Mouse (Mus musculus) stomach, embryonic 15.5 days (tissue): ENCODE measurements around the gene Asic4. TPM values are rescaled to one million over a fixed set of nuclear protein-coding genes. Genes with fewer than 3 reads are reported as not detected.

ENCODE experiments used
- ATAC-seq: fragments of 200-750 bp; cut with Nextera tagmentation; 2 replicates; pipeline ENCODE4 v1.8.0; 2017; ENCODE audit warnings: low read depth, moderate number of reproducible peaks, moderate TSS enrichment; ENCODE audit not compliant: insufficient read depth, low FRiP score
- H3K27ac ChIP-seq: fragments of 300-500 bp; sonication (generic); 2 replicates; pipeline ENCODE4 v1.5.1; 2015; ENCODE audit warnings: mild to moderate bottlenecking, inconsistent platforms
- H3K27me3 ChIP-seq: fragments of 300-500 bp; sonication (generic); replicated peaks from 2 replicates; pipeline ENCODE4 v1.6.1; 2015; ENCODE audit warnings: inconsistent platforms
- H3K36me3 ChIP-seq: fragments of 300-500 bp; sonication (generic); 2 replicates; pipeline ENCODE4 v1.6.1; 2015; ENCODE audit warnings: inconsistent platforms
- H3K4me1 ChIP-seq: fragments of 300-500 bp; sonication (generic); 2 replicates; pipeline ENCODE4 v1.6.1; 2015; ENCODE audit warnings: inconsistent platforms
- H3K4me2 ChIP-seq: fragments of 300-500 bp; sonication (generic); 2 replicates; pipeline ENCODE4 v1.6.1; 2015; ENCODE audit warnings: mild to moderate bottlenecking, inconsistent platforms
- H3K4me3 ChIP-seq: fragments of 300-500 bp; sonication (generic); replicated peaks from 2 replicates; pipeline ENCODE4 v1.5.1; 2015; ENCODE audit warnings: inconsistent platforms
- H3K9ac ChIP-seq: fragments of 300-500 bp; sonication (generic); 2 replicates; pipeline ENCODE4 v1.6.1; 2015; ENCODE audit warnings: inconsistent platforms
- H3K9me3 ChIP-seq: fragments of 300-500 bp; sonication (generic); 2 replicates; pipeline ENCODE4 v1.6.1; 2016; ENCODE audit warnings: inconsistent platforms
- WGBS: fragments of 180-500 bp; shearing (Covaris S2); methylation state at CpG from one replicate; pipeline ENCODE4 v1.1.7; 2015; 5-methylcytosine and 5-hydroxymethylcytosine counted together
- polyA plus RNA-seq: library from polyadenylated mRNA; unstranded; fragments of >200 nt; fragmentation: Nextera tagmentation; extraction: Ambion mirVana; gene quantifications from 2 replicates; pipeline ENCODE4 v1.2.1, GENCODE M21; 2015

Asic4 gene
- polyA plus RNA-seq, 1 experiment from 2014 or later = 2.1 TPM

GRCm38 (mm10) chr1:75477264-75477965 lies 27.2 kb downstream of the Asic4 start:
- no peak overlapping the region for H3K9ac ChIP-seq
- no peaks in the 10 kb centered on the region for H3K9me3 ChIP-seq
- peaks cover 24% of the 10 kb centered on the region for H3K4me1 ChIP-seq
- H3K4me3 ChIP-seq = peak overlapping the region; percentile 80
- no peak for ATAC-seq
- no peak overlapping the region for H3K27ac ChIP-seq
- peaks cover 19% of the 10 kb centered on the region for H3K27me3 ChIP-seq
- peaks cover 16% of the 10 kb centered on the region for H3K36me3 ChIP-seq
- H3K4me2 ChIP-seq = peak overlapping the region; percentile 80
- WGBS = 14% methylated on average over 35 of the region's 35 CpGs

GRCm38 (mm10) chr1:75477966-75478290 lies 27.7 kb downstream of the Asic4 start:
- Histone ChIP-seq H3K36me3 (peaks cover 16% of the 10 kb centered on the region), H3K9me3 (no peaks in the 10 kb centered on the region), H3K4me2 (peak overlapping the region; percentile 80), H3K27me3 (peaks cover 24% of the 10 kb centered on the region), H3K9ac (no peak overlapping the region), H3K4me3 (peak overlapping the region; percentile 80), H3K27ac (no peak overlapping the region), H3K4me1 (peaks cover 24% of the 10 kb centered on the region)
- 45% methylated on average over 3 of the region's 3 CpGs for WGBS
- ATAC-seq = no peak

GRCm38 (mm10) chr1:75478497-75478896 lies 28.3 kb downstream of the Asic4 start:
- peak overlapping the region; percentile 53 for H3K9ac ChIP-seq
- peak overlapping the region; percentile 80 for H3K4me3 ChIP-seq
- ATAC-seq = peak; percentile 0; the same call in 1 of the 2 replicates
- no peaks in the 10 kb centered on the region for H3K9me3 ChIP-seq
- H3K4me1 ChIP-seq = peaks cover 24% of the 10 kb centered on the region
- peaks cover 30% of the 10 kb centered on the region for H3K27me3 ChIP-seq
- peak overlapping the region; percentile 76 for H3K27ac ChIP-seq
- under 1% methylated on average over 20 of the region's 25 CpGs for WGBS
- H3K4me2 ChIP-seq = peak overlapping the region; percentile 80
- H3K36me3 ChIP-seq = peaks cover 16% of the 10 kb centered on the region

GRCm38 (mm10) chr1:75478916-75479634 lies 28.8 kb downstream of the Asic4 start, which contains the start of the genes Chpf and Tmem198:
TSS of gene Chpf (minus strand) at chr1:75479307.
TSS of gene Tmem198 (plus strand) at chr1:75479532.
- peak within 1 kb of the TSS; percentile 80 for H3K4me2 ChIP-seq
- peaks cover 32% of the 10 kb centered on the region for H3K27me3 ChIP-seq
- H3K4me1 ChIP-seq = peaks cover 24% of the 10 kb centered on the region
- no peaks in the 10 kb centered on the region for H3K9me3 ChIP-seq
- peak; percentile 89 for ATAC-seq
- H3K27ac ChIP-seq = peak within 1 kb of the TSS; percentile 76
- H3K9ac ChIP-seq = peak within 1 kb of the TSS; percentile 53
- peaks cover 16% of the 10 kb centered on the region for H3K36me3 ChIP-seq
- peak within 1 kb of the TSS; percentile 80 for H3K4me3 ChIP-seq
- under 1% methylated on average over 67 of the region's 76 CpGs for WGBS

GRCm38 (mm10) chr1:75479635-75479989 lies 29.4 kb downstream of the Asic4 start:
- WGBS = 2% methylated on average over 21 of the region's 24 CpGs
- Histone ChIP-seq H3K4me2 (peak overlapping the region; percentile 80), H3K4me3 (peak overlapping the region; percentile 80), H3K9me3 (no peaks in the 10 kb centered on the region), H3K36me3 (peaks cover 16% of the 10 kb centered on the region), H3K4me1 (peaks cover 24% of the 10 kb centered on the region), H3K9ac (no peak overlapping the region), H3K27me3 (peaks cover 37% of the 10 kb centered on the region), H3K27ac (no peak overlapping the region)
- no peak; the same call in 1 of the 2 replicates for ATAC-seq

- peaks cover 16% of the 10 kb centered on the region for H3K36me3 ChIP-seq
- ATAC-seq = no peak
- H3K9me3 ChIP-seq = no peaks in the 10 kb centered on the region
- no peak overlapping the region for H3K9ac ChIP-seq
- peak overlapping the region; percentile 80 for H3K4me3 ChIP-seq
- H3K4me1 ChIP-seq = peaks cover 24% of the 10 kb centered on the region
- peaks cover 41% of the 10 kb centered on the region for H3K27me3 ChIP-seq
- no peak overlapping the region for H3K27ac ChIP-seq
- 25% methylated on average over 13 of the region's 13 CpGs for WGBS
- peak overlapping the region; percentile 80 for H3K4me2 ChIP-seq
Measured at GRCm38 (mm10) chr1:75480036-75480435, 29.8 kb downstream of the Asic4 start.

GRCm38 (mm10) chr1:75480735-75481134 lies 30.5 kb downstream of the Asic4 start:
- H3K9ac ChIP-seq = no peak overlapping the region
- ATAC-seq = no peak
- peaks cover 24% of the 10 kb centered on the region for H3K4me1 ChIP-seq
- 81% methylated on average over 7 of the region's 7 CpGs for WGBS
- peaks cover 10% of the 10 kb centered on the region for H3K36me3 ChIP-seq
- H3K9me3 ChIP-seq = no peaks in the 10 kb centered on the region
- no peak overlapping the region for H3K4me2 ChIP-seq
- H3K27me3 ChIP-seq = peaks cover 46% of the 10 kb centered on the region
- no peak overlapping the region for H3K27ac ChIP-seq
- H3K4me3 ChIP-seq = no peak overlapping the region

GRCm38 (mm10) chr1:75486561-75486960 lies 36.3 kb downstream of the Asic4 start:
- 16% methylated on average over 24 of the region's 24 CpGs for WGBS
- Histone ChIP-seq H3K4me2 (peak overlapping the region; percentile 95; the same call in 1 of the 2 replicates), H3K27ac (no peak overlapping the region), H3K36me3 (peaks cover 19% of the 10 kb centered on the region), H3K9ac (no peak overlapping the region), H3K9me3 (no peaks in the 10 kb centered on the region), H3K4me3 (peak overlapping the region; percentile 49; the same call in 1 of the 2 replicates), H3K27me3 (peaks cover 49% of the 10 kb centered on the region), H3K4me1 (peaks cover 12% of the 10 kb centered on the region)
- ATAC-seq = no peak

- Histone ChIP-seq H3K4me2 (peak overlapping the region; percentile 95), H3K9me3 (no peaks in the 10 kb centered on the region), H3K4me3 (peak overlapping the region; percentile 49), H3K36me3 (peaks cover 24% of the 10 kb centered on the region), H3K4me1 (peaks cover 12% of the 10 kb centered on the region), H3K27ac (no peak overlapping the region), H3K27me3 (peaks cover 46% of the 10 kb centered on the region), H3K9ac (no peak overlapping the region)
- WGBS = 5% methylated on average over 13 of the region's 13 CpGs
- no peak for ATAC-seq
Measured at GRCm38 (mm10) chr1:75487040-75487404, 36.8 kb downstream of the Asic4 start.

GRCm38 (mm10) chr1:75487405-75488161 lies 37.3 kb downstream of the Asic4 start:
- peak overlapping the region; percentile 40; the same call in 1 of the 2 replicates for H3K9ac ChIP-seq
- peaks cover 12% of the 10 kb centered on the region for H3K4me1 ChIP-seq
- H3K27me3 ChIP-seq = peaks cover 40% of the 10 kb centered on the region
- H3K4me2 ChIP-seq = peak overlapping the region; percentile 95
- peaks cover 28% of the 10 kb centered on the region for H3K36me3 ChIP-seq
- H3K9me3 ChIP-seq = no peaks in the 10 kb centered on the region
- no peak overlapping the region for H3K27ac ChIP-seq
- H3K4me3 ChIP-seq = peak overlapping the region; percentile 49
- ATAC-seq = peak; percentile 71
- WGBS = under 1% methylated on average over 62 of the region's 62 CpGs

- no peak for ATAC-seq
- no peaks in the 10 kb centered on the region for H3K9me3 ChIP-seq
- peaks cover 12% of the 10 kb centered on the region for H3K4me1 ChIP-seq
- 85% methylated on average over 34 of the region's 34 CpGs for WGBS
- H3K4me3 ChIP-seq = no peak overlapping the region
- no peak overlapping the region for H3K9ac ChIP-seq
- peaks cover 28% of the 10 kb centered on the region for H3K36me3 ChIP-seq
- peaks cover 13% of the 10 kb centered on the region for H3K27me3 ChIP-seq
- no peak overlapping the region for H3K4me2 ChIP-seq
- no peak overlapping the region for H3K27ac ChIP-seq
Measured at GRCm38 (mm10) chr1:75490785-75491551, 40.7 kb downstream of the Asic4 start.
